Mouse (Mus musculus) urinary bladder, postnatal 36 days (tissue): Measurements from ENCODE around the gene Tmem179.

Experiments
- DNase-seq, 2 experiments: peaks; one replicate each; pipeline ENCODE4 v3.0.0; 2022; ENCODE audit warnings: low spot score in 2 of 2, mixed read lengths in 1 of 2

The Tmem179 gene

GRCm38 (mm10) chr12:112516697-112517337 is at the start of gene Tmem179:
Gene Tmem179, minus strand, starts transcription at chr12:112516747.
- peak; percentile 53 to 71 for DNase-seq

- DNase-seq, result no peak
Measured at GRCm38 (mm10) chr12:112563011-112563410, 46.5 kb upstream of the Tmem179 start.

DNA sequence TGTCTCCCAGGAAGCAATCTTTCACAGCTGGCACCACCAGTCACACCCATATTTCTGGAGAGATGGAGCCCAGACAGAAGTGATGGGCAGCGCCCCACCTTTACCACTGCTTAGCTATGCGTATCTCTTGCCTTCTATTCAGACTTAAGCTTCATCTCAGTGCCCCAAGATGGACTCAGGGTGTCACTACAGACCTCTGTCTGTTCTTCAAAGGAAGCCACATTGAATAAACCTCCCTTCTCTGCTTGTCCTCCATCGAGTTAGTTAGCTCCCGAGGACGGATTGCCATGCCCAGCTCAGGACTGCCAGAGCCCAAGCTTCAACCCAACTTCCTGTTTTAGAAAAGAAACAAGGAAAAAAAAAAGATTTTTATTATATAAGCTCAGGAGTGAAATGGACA is 45.9 kb upstream of the Tmem179 start:
- DNase-seq, result no peak

GRCm38 (mm10) chr12:112561163-112561562 is 44.6 kb upstream of the Tmem179 start:
- no peak for DNase-seq

DNA sequence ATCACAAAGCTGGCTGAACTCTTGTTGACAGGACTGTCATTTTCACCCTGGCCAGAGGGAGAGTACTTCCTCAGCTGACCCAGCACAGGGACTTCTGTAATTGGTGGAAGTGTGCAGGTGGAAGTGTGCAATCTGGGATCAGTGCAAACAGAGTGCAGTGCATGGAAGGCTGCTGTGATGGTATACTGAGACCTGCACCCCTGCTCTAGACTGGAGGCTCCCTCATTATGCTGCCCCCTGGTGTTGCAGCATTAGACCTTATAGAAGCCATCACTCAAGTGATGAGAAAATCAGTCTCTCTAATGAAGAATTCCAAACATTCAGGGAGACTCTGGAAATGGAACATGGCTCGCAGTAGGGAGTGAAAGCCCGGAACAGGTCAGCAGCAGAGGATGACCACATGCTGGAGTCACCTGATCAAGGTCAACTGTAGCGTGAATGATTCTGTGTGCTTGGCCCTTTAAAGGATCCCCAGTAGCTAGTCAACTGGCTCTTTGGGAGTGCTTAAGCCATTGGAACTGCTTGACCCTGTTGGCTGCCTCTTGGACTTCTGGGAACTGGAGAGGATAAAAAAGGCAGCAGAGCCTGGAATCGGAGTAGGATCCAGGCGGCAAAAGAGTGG is 43.7 kb upstream of the Tmem179 start:
- DNase-seq, result no peak

DNA sequence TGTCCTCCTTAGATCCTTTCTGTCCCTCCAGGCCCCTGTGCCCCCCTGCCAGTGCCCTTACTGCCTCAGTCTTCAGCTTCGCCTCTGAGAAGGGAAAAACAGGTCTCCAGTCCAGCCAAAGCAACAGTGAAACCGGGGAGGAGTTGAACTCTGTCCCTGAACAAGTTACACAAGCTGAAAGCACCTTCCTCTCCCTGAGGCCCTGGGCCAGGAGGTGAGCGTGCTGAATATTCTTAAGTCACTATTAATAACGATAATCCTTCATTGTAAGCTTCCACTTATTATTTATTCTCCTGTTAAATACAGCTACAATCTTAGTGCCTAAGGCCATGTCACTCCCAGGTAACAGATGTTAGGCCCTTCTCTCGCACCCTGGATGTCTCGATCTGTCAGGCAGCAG is 43.1 kb upstream of the Tmem179 start:
- DNase-seq, result no peak

DNA sequence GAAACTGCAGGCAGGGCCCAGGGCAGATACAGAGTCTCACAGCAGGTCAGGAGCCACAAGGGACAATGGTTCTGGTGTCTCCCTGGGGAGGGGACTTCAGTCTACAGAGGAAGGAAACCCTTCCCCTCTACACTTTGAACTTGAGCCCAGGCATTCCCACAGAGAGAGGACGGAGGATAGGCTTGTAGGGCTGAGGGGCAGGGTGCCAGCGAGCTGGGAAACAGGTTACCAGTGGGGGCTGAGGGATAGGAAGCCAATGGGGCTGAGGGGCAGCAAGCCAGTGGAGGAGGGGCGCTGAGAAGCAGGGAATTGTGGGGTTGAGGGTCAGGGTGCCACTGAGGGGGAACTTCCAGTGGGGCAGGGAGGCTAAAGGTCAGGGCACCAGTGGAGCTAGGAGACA is 42.7 kb upstream of the Tmem179 start:
- no peak for DNase-seq

DNA sequence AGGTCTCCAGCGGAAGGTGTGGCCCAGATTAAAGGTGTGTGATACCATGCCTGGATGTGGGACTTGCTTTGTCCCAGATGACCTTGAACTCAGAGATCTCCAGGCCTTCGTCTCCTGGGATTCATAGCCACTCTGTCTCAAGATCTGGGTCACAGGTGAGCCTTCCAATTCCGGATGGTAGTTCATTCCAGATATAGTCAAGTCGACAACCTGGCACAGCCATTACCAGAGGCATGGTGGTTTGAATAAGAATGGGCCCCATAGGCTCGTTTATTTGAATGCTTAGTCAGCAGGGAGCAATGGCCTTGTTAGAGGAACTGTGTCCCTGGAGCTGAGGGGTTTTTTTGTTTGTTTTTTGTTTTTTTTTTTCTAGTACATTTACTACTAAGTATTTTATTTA is 40.7 kb upstream of the Tmem179 start:
- no peak for DNase-seq

- DNase-seq, result no peak
Measured at GRCm38 (mm10) chr12:112556531-112557060, 40.0 kb upstream of the Tmem179 start.

GRCm38 (mm10) chr12:112554900-112555299 is 38.4 kb upstream of the Tmem179 start:
- no peak for DNase-seq

GRCm38 (mm10) chr12:112552520-112552919 is 36.0 kb upstream of the Tmem179 start:
- no peak for DNase-seq

DNA sequence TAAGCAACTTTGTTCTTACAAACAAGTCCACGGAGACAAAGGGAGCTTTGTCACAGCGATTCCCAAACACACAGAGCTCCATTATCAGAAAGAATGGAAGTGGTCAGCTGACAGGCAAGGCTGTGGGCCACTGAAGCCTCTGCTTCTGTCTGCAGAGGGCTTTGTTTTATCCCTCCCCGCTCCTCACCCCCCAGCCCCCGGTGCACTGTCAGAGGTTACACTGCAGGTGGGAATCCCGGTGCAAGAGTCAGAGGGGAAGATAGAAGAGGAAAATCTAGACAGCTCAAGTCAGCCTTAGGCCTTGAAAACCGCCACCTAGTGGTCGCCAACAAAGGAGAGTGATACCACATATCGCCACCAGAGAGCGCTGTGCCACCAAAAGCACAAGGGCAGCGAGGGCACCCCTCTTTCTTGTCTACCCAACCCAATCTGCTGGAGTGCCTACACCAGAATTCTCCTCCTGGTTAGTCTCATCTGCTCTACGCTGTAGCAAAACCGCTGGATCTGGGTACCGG is 35.4 kb upstream of the Tmem179 start:
- peak; percentile 85 to 86 for DNase-seq

- DNase-seq, result no peak
Measured at GRCm38 (mm10) chr12:112549287-112549686, 32.7 kb upstream of the Tmem179 start.

DNA sequence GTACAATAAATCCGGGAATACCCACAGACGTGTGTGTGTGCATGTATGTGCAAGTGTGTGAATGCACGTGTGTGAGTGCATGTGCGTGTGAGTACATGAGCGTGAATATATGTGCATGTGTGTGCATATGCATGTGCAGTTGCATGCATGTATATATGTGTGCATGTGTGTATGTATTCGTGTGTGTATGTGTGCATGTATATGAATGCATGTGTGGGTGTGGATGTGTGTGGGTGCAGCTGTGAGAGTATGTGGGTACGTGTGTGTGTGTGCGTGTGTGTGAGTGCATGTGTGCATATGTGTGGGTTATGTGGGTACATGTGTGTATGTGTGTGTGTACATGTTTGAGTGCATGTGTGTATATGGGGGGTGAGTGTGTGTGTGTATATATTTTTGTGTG is 29.6 kb upstream of the Tmem179 start:
- no peak for DNase-seq

- no peak for DNase-seq
Measured at GRCm38 (mm10) chr12:112544946-112545701, 28.6 kb upstream of the Tmem179 start.

DNA sequence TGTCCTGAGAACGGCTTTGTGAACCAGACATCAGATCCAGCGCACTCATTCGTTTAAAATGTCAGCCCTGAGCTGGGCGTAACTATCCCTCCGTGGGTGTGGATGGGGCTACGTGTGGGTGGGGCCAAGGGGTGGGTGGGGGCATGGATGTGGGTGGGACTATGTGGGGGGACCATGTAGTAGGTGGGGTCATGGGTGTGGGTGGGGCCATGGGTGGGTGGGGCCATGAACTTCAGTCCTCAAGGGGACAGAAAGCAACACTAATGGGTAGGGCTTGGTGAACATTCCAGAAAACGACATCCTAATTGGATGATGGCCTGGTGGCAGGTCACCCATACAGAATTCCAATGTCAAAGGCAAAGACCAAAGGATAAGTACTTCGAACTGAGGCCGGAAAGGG is 27.4 kb upstream of the Tmem179 start:
- no peak for DNase-seq

- peak; percentile 85 to 88 for DNase-seq
Measured at GRCm38 (mm10) chr12:112542920-112543300, 26.4 kb upstream of the Tmem179 start.

- no peak for DNase-seq
Measured at GRCm38 (mm10) chr12:112542257-112542919, 25.8 kb upstream of the Tmem179 start.

GRCm38 (mm10) chr12:112541483-112542091 is 25.0 kb upstream of the Tmem179 start:
- no peak for DNase-seq

DNA sequence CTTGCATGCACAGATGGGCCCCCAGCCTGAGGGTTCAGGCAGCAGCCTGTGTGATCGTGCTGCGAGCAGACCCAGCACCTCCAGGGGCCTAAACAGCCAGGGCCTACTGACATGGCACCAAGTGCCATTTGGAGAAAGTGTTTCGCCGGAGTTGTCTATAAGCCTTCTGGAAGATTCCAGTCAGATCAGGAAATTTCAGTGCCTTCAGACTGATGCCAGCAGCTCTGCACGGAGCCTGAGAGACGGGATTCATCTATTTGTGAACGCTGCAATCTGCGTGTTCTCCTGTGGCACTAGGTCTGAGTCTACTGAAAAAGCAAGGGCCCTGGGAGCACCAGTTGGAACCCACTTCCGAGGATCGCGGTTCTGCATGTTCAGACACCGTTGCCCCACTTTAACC is 23.8 kb upstream of the Tmem179 start:
- no peak for DNase-seq

DNA sequence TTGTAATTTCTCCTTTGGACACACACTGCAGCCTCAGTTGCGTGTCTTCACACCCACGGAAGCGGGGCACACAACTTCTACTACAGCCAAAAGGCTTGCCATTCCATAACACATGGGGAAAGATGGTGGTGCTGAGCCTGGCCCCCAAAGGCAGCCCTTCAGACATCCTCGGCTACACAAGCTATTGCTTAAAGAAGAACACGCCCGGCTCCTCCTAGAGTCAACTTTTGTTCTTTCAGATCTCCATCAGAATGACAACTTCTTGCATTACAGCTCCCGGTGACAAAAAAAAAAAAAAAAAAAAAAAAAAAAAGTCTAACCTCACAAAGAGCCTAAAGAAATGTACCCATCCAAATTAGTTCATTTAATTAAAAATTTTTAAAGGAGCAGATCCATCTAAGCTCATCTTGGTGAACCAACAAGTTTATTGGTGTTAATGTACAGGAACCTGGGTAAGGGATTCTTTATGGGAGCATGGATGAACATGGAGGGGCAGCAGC is 23.0 kb upstream of the Tmem179 start:
- DNase-seq, result no peak
